Mouse (Mus musculus) stomach, postnatal 0 days (tissue): ENCODE measurements around the gene Necab3. TPM values are rescaled to one million over a fixed set of nuclear protein-coding genes. Genes with fewer than 3 reads are reported as not detected.
A peak's percentile ranks its signal among the peaks of the same experiment; 100 is the strongest.

Experiments
- ATAC-seq: fragments of 200-750 bp; cut with Nextera tagmentation; 2 replicates; pipeline ENCODE4 v1.8.0; 2017; ENCODE audit not compliant: low FRiP score, low TSS enrichment
- DNase-seq: peaks from one replicate; pipeline ENCODE4 v3.0.0-alpha.2; 2016; ENCODE audit warnings: low spot score
- H3K27ac ChIP-seq: fragments of 300-500 bp; sonication (generic); replicated peaks from 2 replicates; pipeline ENCODE4 v1.5.1; 2014; ENCODE audit warnings: mild to moderate bottlenecking, control low read depth
- H3K27me3 ChIP-seq: fragments of 300-500 bp; sonication (generic); 2 replicates; pipeline ENCODE4 v1.6.1; 2014; ENCODE audit warnings: low read length; ENCODE audit not compliant: control insufficient read depth, insufficient read depth
- H3K36me3 ChIP-seq: fragments of 300-500 bp; sonication (generic); 2 replicates; pipeline ENCODE4 v1.6.1; 2014; ENCODE audit warnings: low read length, mixed read lengths; ENCODE audit not compliant: control insufficient read depth, insufficient read depth
- H3K4me1 ChIP-seq: fragments of 300-500 bp; sonication (generic); replicated peaks from 2 replicates; pipeline ENCODE4 v1.6.1; 2014; ENCODE audit warnings: antibody characterized with exemption; ENCODE audit not compliant: control insufficient read depth, insufficient read depth
- H3K4me2 ChIP-seq: fragments of 300-500 bp; sonication (generic); replicated peaks from 2 replicates; pipeline ENCODE4 v1.6.1; 2014; ENCODE audit warnings: low read depth, mild to moderate bottlenecking, control low read depth, moderate library complexity
- H3K4me3 ChIP-seq: fragments of 300-500 bp; sonication (generic); 2 replicates; pipeline ENCODE4 v1.5.1; 2014; ENCODE audit warnings: low read depth, low read length, control low read depth
- H3K9ac ChIP-seq: fragments of 300-500 bp; sonication (generic); 2 replicates; pipeline ENCODE4 v1.6.1; 2014; ENCODE audit warnings: mild to moderate bottlenecking, low read length, control low read depth, mixed read lengths
- H3K9me3 ChIP-seq: fragments of 300-500 bp; sonication (generic); 2 replicates; pipeline ENCODE4 v1.6.1; 2016; ENCODE audit warnings: low read length; ENCODE audit not compliant: control insufficient read depth
- CTCF ChIP-seq: IDR thresholded peaks from 2 replicates; pipeline ENCODE4 v1.5.1; 2016; ENCODE audit warnings: antibody characterized with exemption, low read depth, mild to moderate bottlenecking, moderate library complexity
- EP300 ChIP-seq: optimal IDR thresholded peaks from 2 replicates; pipeline ENCODE3; 2016; ENCODE audit warnings: antibody characterized with exemption
- WGBS: fragments of 180-500 bp; shearing (Covaris S2); extraction: QIAGEN DNeasy Blood & Tissue Kit; methylation state at CpG from one replicate; pipeline ENCODE4 v1.1.7; 2014; 5-methylcytosine and 5-hydroxymethylcytosine counted together
- polyA plus RNA-seq: library from polyadenylated mRNA; unstranded; fragments of >200 nt; fragmentation: Nextera tagmentation; extraction: Ambion mirVana; gene quantifications from 2 replicates; pipeline ENCODE4 v1.2.1, GENCODE M21; 2015

The Necab3 gene
- polyA plus RNA-seq, 1 experiment from 2014 or later = 0.70 TPM

DNA sequence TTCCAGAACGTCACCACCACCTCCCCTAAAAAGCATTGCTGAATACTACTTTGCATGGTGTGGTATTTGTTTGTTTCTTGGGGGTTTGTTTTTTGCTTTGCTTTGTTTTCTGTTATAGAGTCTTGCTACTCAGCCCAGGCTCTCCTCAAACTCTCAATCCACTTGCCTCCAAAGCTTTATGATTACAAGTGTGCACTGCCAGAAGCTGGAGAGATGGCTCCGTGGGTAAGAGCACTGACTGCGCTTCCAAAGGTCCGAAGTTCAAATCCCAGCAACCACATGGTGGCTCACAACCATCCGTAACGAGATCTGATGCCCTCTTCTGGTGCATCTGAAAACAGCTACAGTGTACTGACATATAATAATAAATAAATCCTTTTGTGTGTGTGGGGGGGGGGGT, 41.9 kb upstream of the Necab3 start:
- 74% methylated on average over 6 of the region's 6 CpGs for WGBS
- peak; percentile 41 for TF ChIP-seq CTCF
- no peak for TF ChIP-seq EP300
- Histone ChIP-seq H3K4me2 (no peak overlapping the region), H3K9me3 (no peaks in the 10 kb centered on the region), H3K9ac (no peak overlapping the region), H3K27ac (no peak overlapping the region), H3K4me3 (no peak overlapping the region), H3K4me1 (no peaks in the 10 kb centered on the region; the same call in 1 of the 2 replicates), H3K27me3 (no peaks in the 10 kb centered on the region), H3K36me3 (no peaks in the 10 kb centered on the region)
- ATAC-seq = no peak
- no peak for DNase-seq

DNA sequence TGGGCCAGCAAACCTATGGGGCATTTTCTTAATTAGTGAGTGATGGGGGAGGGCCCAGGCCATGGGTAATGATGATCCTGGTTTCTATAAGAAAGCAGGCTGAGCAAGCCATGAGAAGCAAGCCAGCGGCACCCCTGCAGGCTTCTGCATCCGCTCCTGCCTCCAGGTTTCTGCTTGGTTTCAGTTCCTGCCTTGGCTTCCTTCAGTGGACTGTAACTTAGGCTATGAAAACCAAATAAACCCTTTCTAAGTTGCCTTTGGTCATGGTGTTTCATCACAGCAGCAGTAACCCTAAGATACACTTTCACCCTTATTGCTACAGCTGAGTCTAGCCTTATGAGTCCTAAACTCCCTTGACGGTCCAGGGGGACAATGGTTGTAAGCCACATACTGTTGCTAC, 38.7 kb upstream of the Necab3 start:
- Histone ChIP-seq H3K4me1 (no peaks in the 10 kb centered on the region), H3K4me2 (no peak overlapping the region), H3K9ac (no peak overlapping the region), H3K9me3 (no peaks in the 10 kb centered on the region), H3K27me3 (no peaks in the 10 kb centered on the region), H3K27ac (no peak overlapping the region), H3K4me3 (no peak overlapping the region), H3K36me3 (peaks cover 5% of the 10 kb centered on the region; the same call in 1 of the 2 replicates)
- 81% methylated on average over 3 of the region's 3 CpGs for WGBS
- DNase-seq (no peak), ATAC-seq (no peak)
- TF ChIP-seq EP300 = no peak
- no peak for TF ChIP-seq CTCF

DNA sequence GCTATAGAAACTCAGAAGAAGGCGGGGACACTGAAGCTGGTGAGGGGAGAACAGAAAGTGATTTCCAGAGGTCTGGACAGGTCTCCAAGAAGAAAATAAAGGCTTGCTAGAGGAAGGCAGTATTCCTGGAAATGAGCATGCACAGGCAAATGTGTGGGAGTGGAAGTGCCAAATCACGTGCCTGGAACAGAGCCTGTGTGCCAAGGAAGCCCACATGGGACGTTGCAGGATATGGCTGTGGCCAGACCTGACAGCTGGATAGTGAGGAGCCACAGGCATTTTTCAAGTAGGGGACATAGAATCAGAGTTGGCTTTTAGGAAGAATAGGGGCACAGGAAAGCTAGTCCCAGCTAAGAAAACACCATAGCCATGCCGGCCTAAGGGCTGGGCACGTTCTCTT, 37.1 kb upstream of the Necab3 start:
- Histone ChIP-seq H3K9me3 (no peaks in the 10 kb centered on the region), H3K9ac (no peak overlapping the region), H3K27ac (peak overlapping the region; percentile 35; the same call in 1 of the 2 replicates), H3K4me3 (no peak overlapping the region), H3K36me3 (peaks cover 5% of the 10 kb centered on the region; the same call in 1 of the 2 replicates), H3K4me1 (no peaks in the 10 kb centered on the region), H3K27me3 (no peaks in the 10 kb centered on the region), H3K4me2 (no peak overlapping the region)
- ATAC-seq (no peak), DNase-seq (no peak)
- TF ChIP-seq EP300 (no peak), CTCF (no peak)
- 67% methylated on average over 5 of the region's 5 CpGs for WGBS

DNA sequence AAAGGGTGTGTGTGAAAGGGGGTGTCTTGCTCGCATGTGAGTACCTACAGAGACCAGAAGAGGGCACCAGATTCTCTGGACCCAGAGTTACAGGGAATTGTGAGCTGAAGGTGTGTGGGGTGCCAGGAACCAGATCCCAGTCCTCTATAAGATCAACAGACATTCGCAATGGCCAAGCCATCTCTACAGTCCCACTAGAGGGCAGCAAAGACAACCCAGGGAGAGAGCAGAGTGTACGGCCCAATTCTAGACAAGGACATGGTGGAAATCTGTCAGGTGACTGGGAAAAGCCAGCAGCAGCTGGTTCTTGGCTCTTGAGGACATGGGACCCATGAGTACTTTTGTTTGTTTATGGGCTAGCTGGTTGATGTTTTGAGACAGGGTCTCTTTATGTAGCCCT, 34.3 kb upstream of the Necab3 start:
- no peak overlapping the region for H3K27ac ChIP-seq
- DNase-seq = peak; percentile 32
- no peaks in the 10 kb centered on the region for H3K4me1 ChIP-seq
- no peak overlapping the region for H3K4me2 ChIP-seq
- H3K36me3 ChIP-seq = peaks cover 5% of the 10 kb centered on the region; the same call in 1 of the 2 replicates
- H3K9me3 ChIP-seq = no peaks in the 10 kb centered on the region
- no peak for ATAC-seq
- TF ChIP-seq EP300 (no peak), CTCF (peak; percentile 78)
- no peak overlapping the region for H3K9ac ChIP-seq
- 71% methylated on average over 3 of the region's 3 CpGs for WGBS
- no peak overlapping the region for H3K4me3 ChIP-seq
- no peaks in the 10 kb centered on the region for H3K27me3 ChIP-seq

DNA sequence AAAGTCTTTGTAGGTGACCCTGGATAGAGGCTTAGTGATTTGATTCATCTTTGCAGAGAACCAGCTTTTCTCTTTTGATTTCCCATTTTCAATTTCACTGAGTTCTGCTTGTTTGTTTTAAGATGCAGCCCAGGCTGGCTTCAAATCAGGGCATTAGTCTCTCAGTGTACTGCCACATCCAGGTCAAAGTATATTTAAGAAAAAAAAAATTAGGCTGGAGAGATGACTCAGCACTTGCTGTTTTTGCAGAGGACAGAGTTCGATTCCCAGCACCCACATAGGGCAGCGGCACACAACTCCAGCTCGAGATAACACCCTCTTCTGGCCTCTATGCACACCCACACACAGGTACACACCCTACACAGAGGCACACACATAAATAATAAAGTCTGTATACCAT, 32.5 kb upstream of the Necab3 start:
- WGBS = 82% methylated on average over 3 of the region's 3 CpGs
- H3K36me3 ChIP-seq = peaks cover 8% of the 10 kb centered on the region; the same call in 1 of the 2 replicates
- H3K4me1 ChIP-seq = no peaks in the 10 kb centered on the region
- DNase-seq = no peak
- H3K9me3 ChIP-seq = no peaks in the 10 kb centered on the region
- no peak for ATAC-seq
- no peak overlapping the region for H3K4me2 ChIP-seq
- no peak overlapping the region for H3K4me3 ChIP-seq
- H3K27ac ChIP-seq = no peak overlapping the region
- TF ChIP-seq EP300 (no peak), CTCF (no peak)
- no peak overlapping the region for H3K9ac ChIP-seq
- no peaks in the 10 kb centered on the region for H3K27me3 ChIP-seq

DNA sequence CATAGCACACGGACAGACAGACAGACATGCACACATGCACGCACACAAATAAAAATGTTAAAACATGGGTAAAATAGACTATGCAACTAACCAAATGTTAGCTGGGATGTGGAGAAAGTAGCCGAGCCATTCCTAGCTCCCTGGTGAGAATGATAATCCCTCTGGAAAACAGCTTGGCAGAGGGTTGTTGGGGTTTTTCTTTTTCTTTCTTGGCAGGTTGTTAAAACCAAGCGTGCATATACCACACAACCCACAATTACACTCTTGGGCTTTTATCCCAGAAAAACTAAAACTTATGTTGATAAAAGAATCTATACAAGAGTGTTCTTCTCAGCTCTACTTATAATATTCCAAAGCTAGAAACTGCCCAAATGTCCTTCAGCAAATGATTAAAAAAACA, 30.4 kb upstream of the Necab3 start:
- TF ChIP-seq CTCF (no peak), EP300 (no peak)
- H3K36me3 ChIP-seq = peaks cover 4% of the 10 kb centered on the region; the same call in 1 of the 2 replicates

More for the DNA sequence above, 30.4 kb upstream of the Necab3 start:
- DNase-seq = no peak
- Histone ChIP-seq H3K9ac (no peak overlapping the region), H3K9me3 (no peaks in the 10 kb centered on the region), H3K4me1 (no peaks in the 10 kb centered on the region), H3K4me2 (no peak overlapping the region), H3K27me3 (no peaks in the 10 kb centered on the region), H3K27ac (no peak overlapping the region), H3K4me3 (no peak overlapping the region)
- WGBS = 89% methylated on average over 4 of the region's 4 CpGs
- ATAC-seq = no peak
